Mouse (Mus musculus): Measurements from ENCODE around the gene C87436. TPM values are rescaled to one million over a fixed set of nuclear protein-coding genes. Genes with fewer than 3 reads are reported as not detected.

C87436 gene
- total and polyA plus RNA-seq, 3 experiments: 11.6 to 18.5 TPM; not detected in 1

DNA sequence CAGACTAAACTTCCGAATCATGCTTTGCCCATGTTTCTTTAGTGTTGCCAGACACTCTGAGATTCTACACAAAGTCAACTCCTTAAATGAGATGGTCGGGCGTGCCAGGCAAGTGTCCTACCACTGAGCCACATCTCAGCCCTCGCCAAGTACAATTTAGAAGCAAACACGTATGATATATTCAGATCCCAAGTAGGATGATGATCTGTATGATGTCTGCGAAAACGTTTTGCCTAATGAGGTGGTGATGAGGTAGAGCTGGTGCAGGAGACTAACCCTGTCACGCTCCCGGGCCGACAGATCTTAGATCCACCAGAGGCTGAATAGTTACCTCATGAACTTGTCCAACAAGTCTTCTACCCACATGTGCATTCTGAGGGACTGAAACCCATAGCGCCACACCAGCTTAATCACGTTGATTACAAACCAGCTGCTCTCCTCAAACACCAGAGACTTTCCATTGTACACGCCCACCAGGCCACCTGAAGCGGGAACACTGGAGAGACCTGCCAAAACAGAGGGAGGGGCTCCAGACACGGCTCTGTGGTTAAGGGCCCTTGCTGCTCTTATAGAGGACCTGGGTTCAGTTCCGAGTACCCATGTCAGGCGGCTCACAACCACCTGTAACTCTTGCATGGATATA lies 44.0 kb upstream of the C87436 start:
- Histone ChIP-seq H3K4me1 (ENCODE audit: control insufficient read depth in 1 of 2, insufficient read depth in 2 of 2, low read length in 2 of 2) (peaks cover 0 to 8% of the 10 kb centered on the region in 2 experiments; a peak in 2 of 4 replicates), H3K27me3 (ENCODE audit: control insufficient read depth in 1 of 2, insufficient read depth in 2 of 2, low read length in 2 of 2) (no peaks in the 10 kb centered on the region), H3K4me3 (ENCODE audit: control insufficient read depth in 1 of 2, insufficient read depth in 1 of 2, low read depth in 2 of 2, low read length in 2 of 2) (no peak overlapping the region), H3K9me3 (replicated peaks; ENCODE audit: insufficient read depth, low read length) (no peaks in the 10 kb centered on the region), H3K36me3 (ENCODE audit: control insufficient read depth in 1 of 2, insufficient read depth in 2 of 2, low read length in 2 of 2) (peaks cover 4 to 5% of the 10 kb centered on the region in 2 experiments), H3K79me2 (ENCODE audit: control insufficient read depth, insufficient read depth, low read length, poor library complexity) (peaks cover 9% of the 10 kb centered on the region), H3K27ac (ENCODE audit: control insufficient read depth, low read depth, low read length) (no peak overlapping the region), H3K9ac (ENCODE audit: control insufficient read depth, low read depth, low read length, poor library complexity, severe bottlenecking) (no peak overlapping the region)
- no peak for DNase-seq (ENCODE audit: low read depth, low spot score)
- TF ChIP-seq RAD21 (IDR thresholded peaks at IDR 0.05; ENCODE audit: low read depth, low read length) (no peak), POLR2AphosphoS2 (IDR thresholded peaks at IDR 0.05; ENCODE audit: low read length) (no peak), CHD1 (IDR thresholded peaks at IDR 0.05; ENCODE audit: low read depth, low read length) (no peak), BHLHE40 (IDR thresholded peaks at IDR 0.05; ENCODE audit: borderline replicate concordance, low read depth, low read length) (no peak), MAZ (IDR thresholded peaks at IDR 0.05; ENCODE audit: low read depth, low read length) (no peak), POLR2A (IDR thresholded peaks at IDR 0.05; ENCODE audit: control insufficient read depth in 1 of 2, insufficient read depth in 1 of 2, low read depth in 1 of 2, low read length in 2 of 2, poor library complexity in 1 of 2) (no peak)

DNA sequence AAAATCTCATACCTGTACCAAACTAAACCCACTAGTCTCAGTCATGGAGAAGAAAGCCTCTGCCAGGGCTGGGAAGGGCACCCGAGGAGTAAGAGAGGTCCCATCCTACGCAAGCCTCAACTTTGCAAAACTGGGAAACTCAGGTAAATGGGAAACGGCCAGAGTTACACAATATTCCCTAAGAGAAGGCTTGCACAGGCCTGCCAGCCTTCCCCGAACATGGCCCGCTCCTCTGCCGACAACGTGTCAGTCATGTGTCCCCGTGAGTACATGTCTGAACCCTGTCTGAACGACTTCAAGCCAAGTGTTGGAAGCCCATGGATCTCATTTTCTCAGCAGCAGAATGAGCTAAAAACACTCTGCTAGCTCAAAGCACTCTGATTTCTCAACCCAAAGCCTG lies 43.2 kb upstream of the C87436 start:
- no peaks in the 10 kb centered on the region for H3K9me3 ChIP-seq (replicated peaks; ENCODE audit: insufficient read depth, low read length)
- H3K79me2 ChIP-seq (ENCODE audit: control insufficient read depth, insufficient read depth, low read length, poor library complexity): peaks cover 9% of the 10 kb centered on the region
- no peak overlapping the region for H3K9ac ChIP-seq (ENCODE audit: control insufficient read depth, low read depth, low read length, poor library complexity, severe bottlenecking)
- no peak overlapping the region for H3K27ac ChIP-seq (ENCODE audit: control insufficient read depth, low read depth, low read length)
- H3K27me3 ChIP-seq (ENCODE audit: control insufficient read depth in 1 of 2, insufficient read depth in 2 of 2, low read length in 2 of 2): no peaks in the 10 kb centered on the region
- DNase-seq (ENCODE audit: low read depth, low spot score): no peak
- no peak overlapping the region for H3K4me3 ChIP-seq (ENCODE audit: control insufficient read depth in 1 of 2, insufficient read depth in 1 of 2, low read depth in 2 of 2, low read length in 2 of 2)
- H3K4me1 ChIP-seq (ENCODE audit: control insufficient read depth in 1 of 2, insufficient read depth in 2 of 2, low read length in 2 of 2): peaks cover 0 to 9% of the 10 kb centered on the region in 2 experiments; a peak in 2 of 4 replicates
- peaks cover 3 to 7% of the 10 kb centered on the region in 2 experiments for H3K36me3 ChIP-seq (ENCODE audit: control insufficient read depth in 1 of 2, insufficient read depth in 2 of 2, low read length in 2 of 2)
- TF ChIP-seq ETS1 (IDR thresholded peaks at IDR 0.05; ENCODE audit: low read depth, low read length) (no peak), MAFK (IDR thresholded peaks at IDR 0.05; ENCODE audit: borderline replicate concordance, low read depth, low read length) (no peak), HCFC1 (IDR thresholded peaks at IDR 0.05; ENCODE audit: low read depth, low read length) (no peak), MYC (IDR thresholded peaks at IDR 0.05; ENCODE audit: low read depth, low read length) (no peak), USF1 (IDR thresholded peaks at IDR 0.05; ENCODE audit: low read depth, low read length) (no peak), CTCF (IDR thresholded peaks at IDR 0.05 in 2 of 3, conservative IDR thresholded peaks at IDR 0.05 in 1 of 3; ENCODE audit: control insufficient read depth in 1 of 3, insufficient read depth in 1 of 3, low read depth in 2 of 3, low read length in 3 of 3, poor library complexity in 1 of 3, severe bottlenecking in 1 of 3) (no peak), MYB (IDR thresholded peaks at IDR 0.05; ENCODE audit: low read depth, low read length) (no peak), SMC3 (IDR thresholded peaks at IDR 0.05; ENCODE audit: low read depth, low read length) (no peak), EP300 (IDR thresholded peaks at IDR 0.05; ENCODE audit: low read depth in 1 of 2, low read length in 2 of 2) (no peak), TBP (IDR thresholded peaks at IDR 0.05; ENCODE audit: low read depth, low read length) (no peak)

All from MEL (cell line).